Mouse (Mus musculus): ENCODE data around the gene Nuak2.
"Not testable (repeated sequence)": the region's sequence is repeated elsewhere in the genome, so short reads cannot be mapped to it uniquely, and the experiment has no call there.

Gene Nuak2

GRCm38 (mm10) chr1:132327477-132327876 is 11.6 kb downstream of the Nuak2 start:
- DNase-seq (ENCODE audit: low read depth), result no peak

DNA sequence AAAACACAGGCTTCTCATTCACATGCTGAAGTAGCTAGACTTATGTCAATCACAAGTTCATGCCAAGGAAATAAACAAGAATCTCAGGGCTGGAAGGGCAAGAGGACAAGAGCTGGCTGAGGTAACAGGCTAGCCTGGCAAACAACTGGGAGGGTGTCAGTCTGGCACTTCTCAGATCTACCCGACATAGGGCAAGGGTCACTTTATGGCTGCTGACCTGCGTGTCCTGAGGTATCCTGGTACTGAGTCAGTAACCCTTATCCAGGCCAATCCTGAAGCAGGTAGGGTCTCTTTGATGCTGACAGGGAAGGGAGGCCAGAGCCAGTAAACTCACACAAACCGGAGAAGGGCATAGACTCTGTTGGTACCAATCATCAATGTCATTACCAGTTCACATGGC is 12.6 kb downstream of the Nuak2 start:
- no peak for DNase-seq (ENCODE audit: low read depth)

DNA sequence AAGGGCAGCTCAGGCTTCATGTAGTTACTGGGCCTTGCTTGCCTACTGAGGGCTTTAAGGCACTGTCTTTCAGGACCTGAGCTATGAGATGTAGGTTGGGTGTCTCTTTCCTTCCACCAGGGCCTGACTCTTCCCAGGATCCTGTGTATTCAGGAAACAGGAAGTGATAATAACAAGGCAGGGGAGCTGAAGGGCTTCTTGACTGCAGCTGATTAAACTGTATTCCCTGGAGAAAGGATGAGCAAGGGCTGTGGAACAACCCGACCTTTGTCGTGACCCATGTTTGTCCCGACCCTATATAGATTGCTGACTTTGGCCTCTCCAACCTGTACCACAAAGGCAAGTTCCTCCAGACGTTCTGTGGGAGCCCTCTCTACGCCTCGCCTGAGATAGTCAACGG is 13.7 kb downstream of the Nuak2 start:
- no peak for DNase-seq (ENCODE audit: low read depth)

DNA sequence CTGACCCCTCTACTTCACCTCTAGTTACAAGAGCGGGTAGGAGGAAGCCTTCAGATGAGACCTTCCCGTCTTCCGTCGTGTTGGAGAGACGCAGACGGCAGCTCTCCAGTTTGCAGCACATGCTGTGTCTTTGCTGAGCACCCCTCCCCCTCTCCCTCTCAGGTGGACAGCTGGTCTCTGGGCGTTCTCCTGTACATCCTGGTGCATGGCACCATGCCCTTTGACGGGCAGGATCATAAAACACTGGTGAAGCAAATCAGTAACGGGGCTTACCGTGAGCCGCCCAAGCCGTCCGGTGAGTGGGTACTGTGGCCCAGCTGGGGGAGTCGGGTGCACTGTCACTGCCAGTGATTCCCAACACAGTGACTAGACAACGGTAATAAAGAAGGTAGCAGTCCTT is 14.5 kb downstream of the Nuak2 start:
- no peak for DNase-seq (ENCODE audit: low read depth)

DNA sequence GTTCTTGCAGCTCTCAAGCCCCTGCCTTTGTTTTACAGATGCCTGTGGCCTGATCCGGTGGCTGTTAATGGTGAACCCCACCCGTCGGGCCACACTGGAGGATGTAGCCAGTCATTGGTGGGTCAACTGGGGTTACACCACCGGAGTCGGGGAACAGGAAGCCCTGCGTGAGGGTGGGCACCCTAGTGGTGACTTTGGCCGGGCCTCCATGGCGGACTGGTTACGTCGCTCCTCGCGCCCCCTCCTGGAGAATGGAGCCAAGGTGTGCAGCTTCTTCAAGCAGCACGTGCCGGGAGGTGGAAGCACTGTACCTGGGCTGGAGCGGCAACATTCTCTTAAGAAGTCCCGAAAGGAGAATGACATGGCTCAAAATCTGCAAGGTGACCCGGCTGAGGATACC is 15.4 kb downstream of the Nuak2 start:
- DNase-seq (ENCODE audit: low read depth), result no peak

- DNase-seq (ENCODE audit: low read depth), result no peak
These were observed 17.3 kb downstream of the Nuak2 start for GRCm38 (mm10) chr1:132333201-132333600.

DNA sequence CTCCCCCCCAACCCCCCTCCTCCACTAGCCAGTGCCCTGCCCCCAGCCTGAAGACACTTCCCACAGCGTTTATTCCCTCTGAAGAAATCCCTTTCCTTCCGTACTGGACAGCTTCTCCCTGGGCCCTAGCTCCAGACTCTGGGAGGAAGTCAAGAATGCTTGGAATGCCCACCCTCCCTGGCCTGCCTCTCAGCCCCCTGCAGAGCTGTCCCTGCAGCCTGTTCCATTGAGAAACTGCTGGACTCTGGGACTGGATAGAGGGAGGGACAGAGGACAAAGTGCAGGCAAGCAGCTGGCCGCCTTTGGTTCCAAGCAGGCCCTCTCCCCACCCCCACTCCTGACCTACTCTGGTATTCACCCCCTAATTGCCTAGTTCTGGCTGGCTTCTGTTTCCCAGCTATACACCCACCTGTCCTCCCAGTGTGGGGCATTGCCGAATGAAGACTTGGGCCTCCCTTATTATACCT is 17.8 kb downstream of the Nuak2 start:
- no peak for DNase-seq (ENCODE audit: low read depth)

- no peak for DNase-seq (ENCODE audit: low read depth)
These were observed 18.4 kb downstream of the Nuak2 start for GRCm38 (mm10) chr1:132334178-132334801.

DNA sequence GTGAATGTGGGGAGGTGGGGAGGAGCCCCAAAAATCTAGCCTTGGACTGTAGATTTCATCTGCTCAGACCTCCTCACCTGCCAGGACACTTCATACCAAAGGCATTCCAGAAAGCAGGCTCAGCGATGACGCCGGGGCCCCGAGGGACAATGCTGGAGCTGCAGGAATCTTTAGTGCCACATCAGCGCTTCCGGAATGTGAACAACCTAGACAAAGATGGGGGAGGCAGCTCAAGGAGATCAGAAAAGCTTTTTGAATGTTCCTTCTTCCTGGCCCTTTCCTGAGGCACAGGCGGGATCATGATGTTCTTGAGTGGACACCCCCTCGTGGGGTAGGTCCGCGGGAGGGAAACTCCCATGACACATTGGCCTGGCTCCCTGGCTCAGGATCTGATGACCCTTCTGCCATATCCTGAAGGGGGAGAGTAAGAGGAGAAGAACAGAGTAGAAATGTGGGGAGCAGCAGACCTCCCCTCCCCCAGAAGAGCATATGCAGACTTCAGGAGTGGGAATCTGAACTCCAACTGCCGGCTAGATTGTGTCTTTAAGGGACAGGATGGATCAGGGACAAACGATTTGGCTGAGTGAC is 19.5 kb downstream of the Nuak2 start:
- no peak for DNase-seq (ENCODE audit: low read depth)

- DNase-seq (ENCODE audit: low read depth), result no peak
These were observed 21.0 kb downstream of the Nuak2 start for GRCm38 (mm10) chr1:132336921-132337320.

GRCm38 (mm10) chr1:132338027-132338660 is 22.2 kb downstream of the Nuak2 start:
- no peak for DNase-seq (ENCODE audit: low read depth)

- DNase-seq (ENCODE audit: low read depth), result peak; percentile 84
These were observed 26.0 kb downstream of the Nuak2 start for GRCm38 (mm10) chr1:132341731-132342501.

DNA sequence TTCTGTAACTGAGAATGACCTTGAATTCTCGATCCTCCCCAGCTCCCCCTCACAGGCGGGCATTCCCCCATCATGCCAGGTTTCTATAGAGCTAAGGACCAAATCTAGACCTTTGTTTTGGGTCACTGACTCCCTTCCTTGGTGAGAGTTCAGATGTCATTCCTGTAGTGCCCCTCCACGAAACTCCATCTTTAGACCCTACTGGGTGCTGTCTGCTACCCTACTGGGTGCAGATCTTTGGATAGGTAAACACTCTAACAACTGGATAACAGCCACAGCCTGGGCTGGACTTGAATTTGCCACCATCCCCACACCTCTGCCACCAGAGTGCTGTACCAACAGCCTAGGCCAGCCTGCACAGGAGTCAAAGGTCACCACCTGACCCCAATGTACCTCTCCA is 26.6 kb downstream of the Nuak2 start:
- no peak for DNase-seq (ENCODE audit: low read depth)

DNA sequence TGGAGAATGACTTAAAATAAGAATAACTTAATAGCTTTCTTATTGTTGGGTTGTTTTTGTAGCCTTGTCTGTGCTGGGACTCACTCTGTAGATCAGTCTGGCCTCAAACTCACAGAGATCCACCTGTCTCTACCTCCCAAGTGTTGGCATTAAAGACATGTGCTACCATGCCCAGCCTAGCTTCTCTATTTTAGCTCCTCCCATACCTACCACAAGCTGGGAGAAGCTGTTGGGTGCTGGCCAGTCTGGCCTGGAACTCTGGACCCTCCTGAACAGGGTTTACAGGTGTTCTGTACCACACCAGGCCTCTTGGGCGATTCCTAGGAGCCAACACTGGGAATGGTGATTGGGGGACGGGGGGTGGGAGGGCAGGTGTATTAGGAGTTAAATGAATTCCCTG is 27.3 kb downstream of the Nuak2 start:
- DNase-seq (ENCODE audit: low read depth), result no peak

- no peak for DNase-seq (ENCODE audit: low read depth)
These were observed 27.7 kb downstream of the Nuak2 start for GRCm38 (mm10) chr1:132343656-132344055.

- no peak for DNase-seq (ENCODE audit: low read depth)
These were observed 29.6 kb downstream of the Nuak2 start for GRCm38 (mm10) chr1:132345514-132345913.

GRCm38 (mm10) chr1:132346134-132346851 is 30.4 kb downstream of the Nuak2 start:
- no peak for DNase-seq (ENCODE audit: low read depth)

GRCm38 (mm10) chr1:132346951-132347350 is 31.0 kb downstream of the Nuak2 start:
- DNase-seq (ENCODE audit: low read depth), result no peak

GRCm38 (mm10) chr1:132348401-132348800 is 32.5 kb downstream of the Nuak2 start:
- no peak for DNase-seq (ENCODE audit: low read depth)

DNA sequence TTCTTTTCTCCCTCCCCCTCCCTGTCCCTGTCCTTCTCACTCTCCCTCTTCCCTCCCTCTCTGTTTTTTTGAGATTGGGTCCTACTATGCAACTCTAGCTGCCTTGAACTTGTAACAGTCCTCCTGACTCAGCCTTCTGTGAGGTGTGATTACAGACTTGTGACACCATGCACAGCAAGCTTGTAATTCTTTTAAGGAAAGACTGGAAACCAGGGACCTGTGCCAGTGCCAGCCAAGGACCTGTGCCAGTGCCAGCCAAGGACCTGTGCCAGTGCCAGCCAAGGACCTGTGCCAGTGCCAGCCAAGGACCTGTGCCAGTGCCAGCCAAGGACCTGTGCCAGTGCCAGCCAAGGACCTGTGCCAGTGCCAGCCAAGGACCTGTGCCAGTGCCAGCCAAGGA is 33.1 kb downstream of the Nuak2 start:
- not testable (repeated sequence) for DNase-seq (ENCODE audit: low read depth)

GRCm38 (mm10) chr1:132349601-132350000 is 33.7 kb downstream of the Nuak2 start:
- not testable (repeated sequence) for DNase-seq (ENCODE audit: low read depth)

GRCm38 (mm10) chr1:132351058-132351457 is 35.1 kb downstream of the Nuak2 start:
- DNase-seq (ENCODE audit: low read depth), result no peak
